Mouse (Mus musculus) liver, embryonic 12.5 days (tissue): Measurements from ENCODE around the gene Ttc16. TPM values are rescaled to one million over a fixed set of nuclear protein-coding genes. Genes with fewer than 3 reads are reported as not detected.
A peak's percentile ranks its signal among the peaks of the same experiment; 100 is the strongest.

ENCODE experiments used
- ATAC-seq: fragments of 200-750 bp; cut with Nextera tagmentation; 2 replicates; pipeline ENCODE4 v1.8.0; 2017; ENCODE audit warnings: moderate number of reproducible peaks, mild to moderate bottlenecking, moderate library complexity
- H3K27ac ChIP-seq: fragments of 300-500 bp; sonication (generic); 2 replicates; pipeline ENCODE4 v1.5.1; 2016; ENCODE audit warnings: mild to moderate bottlenecking
- H3K27me3 ChIP-seq: fragments of 300-500 bp; sonication (generic); replicated peaks from 2 replicates; pipeline ENCODE4 v1.6.1; 2016; ENCODE audit warnings: mild to moderate bottlenecking, moderate library complexity
- H3K36me3 ChIP-seq: fragments of 300-500 bp; sonication (generic); 2 replicates; pipeline ENCODE4 v1.6.1; 2016; ENCODE audit warnings: mild to moderate bottlenecking, moderate library complexity
- H3K4me1 ChIP-seq: fragments of 300-500 bp; sonication (generic); 2 replicates; pipeline ENCODE4 v1.6.1; 2016
- H3K4me2 ChIP-seq: fragments of 300-500 bp; sonication (generic); 2 replicates; pipeline ENCODE4 v1.6.1; 2016; ENCODE audit warnings: mild to moderate bottlenecking, moderate library complexity
- H3K4me3 ChIP-seq: fragments of 300-500 bp; sonication (generic); 2 replicates; pipeline ENCODE4 v1.5.1; 2016; ENCODE audit warnings: mild to moderate bottlenecking, moderate library complexity
- H3K9ac ChIP-seq: fragments of 300-500 bp; sonication (generic); 2 replicates; pipeline ENCODE4 v1.6.1; 2016; ENCODE audit warnings: mild to moderate bottlenecking, moderate library complexity
- H3K9me3 ChIP-seq: fragments of 300-500 bp; sonication (generic); replicated peaks from 2 replicates; pipeline ENCODE4 v1.6.1; 2016; ENCODE audit warnings: mild to moderate bottlenecking, moderate library complexity
- WGBS: fragments of 180-500 bp; shearing (Covaris S2); methylation state at CpG from one replicate; pipeline ENCODE4 v1.1.7; 2016; ENCODE audit not compliant: insufficient replicate concordance; 5-methylcytosine and 5-hydroxymethylcytosine counted together
- polyA plus RNA-seq: library from polyadenylated mRNA; unstranded; fragments of >200 nt; fragmentation: Nextera tagmentation; extraction: Ambion mirVana; gene quantifications from 2 replicates; pipeline ENCODE4 v1.2.1, GENCODE M21; 2016

Ttc16 gene
- polyA plus RNA-seq: 0.12 and 0.26 TPM in 2 replicates

DNA sequence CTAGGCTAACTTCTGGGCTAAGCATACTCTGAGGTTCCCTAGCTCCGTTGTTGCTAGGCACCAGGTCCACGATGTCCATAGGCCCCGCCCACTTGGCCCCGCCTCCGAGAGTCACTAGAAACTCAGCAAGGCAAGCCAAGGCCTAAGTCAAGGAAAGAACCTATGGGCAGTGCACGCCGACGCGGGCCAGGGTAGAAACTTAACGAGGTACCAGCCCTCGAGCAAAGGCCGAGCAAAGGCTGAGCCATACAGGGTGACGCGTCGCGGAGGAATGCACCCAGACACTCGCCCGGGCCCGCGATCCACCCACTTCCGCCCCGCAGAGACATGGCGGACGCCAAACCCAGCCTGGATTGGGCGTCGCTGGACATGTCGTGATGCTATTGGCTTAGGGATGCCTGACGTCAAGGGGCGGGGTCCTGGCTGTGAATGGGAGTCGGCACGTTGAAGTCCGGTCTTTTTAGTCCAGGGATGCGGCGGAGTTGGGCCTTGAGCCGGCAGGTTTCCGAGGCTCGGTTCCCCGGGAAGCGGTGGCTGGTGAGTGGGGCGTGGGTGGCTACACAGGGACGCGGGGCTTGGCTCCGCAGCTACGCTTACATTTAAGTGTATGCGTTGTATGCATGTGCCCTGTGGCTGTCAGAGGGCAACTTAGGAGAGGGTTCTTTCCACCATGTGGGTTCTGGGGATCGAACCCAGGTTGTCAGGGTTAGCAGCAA, at the start of gene Ttc16, which contains the start of gene Ptrh1:
Gene Ttc16 (minus strand): TSS at position 275 of the 716 bp plus-strand sequence.
Gene Ptrh1 (plus strand): TSS at position 428 of the 716 bp plus-strand sequence.
- peaks cover 38% of the 10 kb centered on the region for H3K4me1 ChIP-seq
- H3K27me3 ChIP-seq: no peaks in the 10 kb centered on the region; the same call in 1 of the 2 replicates
- H3K4me2 ChIP-seq: peak within 1 kb of the TSS; percentile 93
- under 1% methylated on average over 46 of the region's 46 CpGs for WGBS
- H3K36me3 ChIP-seq: no peaks in the 10 kb centered on the region; the same call in 1 of the 2 replicates
- peak within 1 kb of the TSS; percentile 71 for H3K4me3 ChIP-seq
- ATAC-seq: peak; percentile 95
- 0 out of 2 replicates have a peak within 1 kb of the TSS, but pooled peaks have one; percentile 45 for H3K27ac ChIP-seq
- peak within 1 kb of the TSS; percentile 67 for H3K9ac ChIP-seq
- no peaks in the 10 kb centered on the region for H3K9me3 ChIP-seq

DNA sequence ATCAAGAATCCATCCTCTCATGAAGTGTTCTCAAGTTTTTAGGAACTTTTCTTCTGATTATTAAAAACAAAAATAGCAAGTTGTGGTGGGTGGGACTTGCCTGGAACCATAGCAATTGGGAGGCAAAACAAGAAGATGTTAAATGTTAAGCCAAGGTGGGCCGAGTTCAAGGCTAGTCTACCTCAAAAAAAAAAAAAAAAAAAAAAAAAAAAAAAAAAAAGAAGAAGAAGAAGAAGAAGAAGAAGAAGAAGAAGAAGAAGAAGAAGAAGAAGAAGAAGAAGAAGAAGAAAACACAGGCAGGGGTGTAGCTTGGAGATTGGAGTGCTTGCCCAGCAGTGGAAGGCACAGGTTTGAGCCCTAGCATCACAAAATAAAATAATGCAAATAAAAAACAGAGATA, 49.3 kb upstream of the Ttc16 start:
- Histone ChIP-seq H3K27me3 (no peaks in the 10 kb centered on the region), H3K9ac (no peak overlapping the region), H3K4me3 (no peak overlapping the region), H3K9me3 (no peaks in the 10 kb centered on the region), H3K4me2 (no peak overlapping the region), H3K27ac (no peak overlapping the region), H3K36me3 (no peaks in the 10 kb centered on the region), H3K4me1 (peaks cover 4% of the 10 kb centered on the region; the same call in 1 of the 2 replicates)
- no peak for ATAC-seq
- 52% methylated on average over 1 of the region's 1 CpGs for WGBS

GRCm38 (mm10) chr2:32824181-32824580, 48.7 kb upstream of the Ttc16 start:
- Histone ChIP-seq H3K27me3 (no peaks in the 10 kb centered on the region), H3K4me1 (peaks cover 4% of the 10 kb centered on the region; the same call in 1 of the 2 replicates), H3K9ac (no peak overlapping the region), H3K4me3 (no peak overlapping the region), H3K4me2 (no peak overlapping the region), H3K36me3 (no peaks in the 10 kb centered on the region), H3K9me3 (no peaks in the 10 kb centered on the region), H3K27ac (no peak overlapping the region)
- ATAC-seq: no peak
- WGBS: 66% methylated on average over 8 of the region's 8 CpGs

DNA sequence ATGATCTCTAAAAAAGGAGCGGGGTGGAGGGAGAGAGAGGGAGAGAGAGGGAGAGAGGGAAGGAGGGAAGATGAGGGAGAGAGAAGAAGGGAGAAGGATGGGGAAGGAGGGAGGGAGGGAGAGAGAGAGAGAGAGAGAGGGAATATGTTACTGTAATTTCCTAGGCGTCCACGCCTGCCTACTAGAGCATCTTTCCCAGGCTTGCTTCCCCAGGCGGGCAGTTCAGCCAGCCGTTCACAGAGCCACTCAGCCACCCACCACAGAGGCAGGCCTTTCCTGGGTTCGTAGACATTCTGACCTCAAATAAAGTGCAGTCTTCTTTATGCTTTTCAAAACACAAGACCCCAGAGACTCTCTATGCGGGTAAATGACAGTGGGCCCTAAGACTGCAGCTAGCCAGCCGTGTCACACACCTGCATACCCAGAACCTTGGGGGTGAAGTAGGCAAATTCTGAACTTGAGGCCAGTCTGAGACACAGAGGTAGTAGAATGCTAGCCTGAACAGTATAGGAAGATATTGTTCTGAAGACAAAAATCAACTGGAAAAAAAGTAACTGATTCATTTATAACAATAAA, 48.2 kb upstream of the Ttc16 start:
- H3K4me1 ChIP-seq: peaks cover 1% of the 10 kb centered on the region; the same call in 1 of the 2 replicates
- no peak for ATAC-seq
- no peaks in the 10 kb centered on the region for H3K36me3 ChIP-seq
- no peak overlapping the region for H3K27ac ChIP-seq
- 76% methylated on average over 8 of the region's 8 CpGs for WGBS
- no peak overlapping the region for H3K4me3 ChIP-seq
- H3K9me3 ChIP-seq: no peaks in the 10 kb centered on the region
- no peak overlapping the region for H3K9ac ChIP-seq
- no peaks in the 10 kb centered on the region for H3K27me3 ChIP-seq
- no peak overlapping the region for H3K4me2 ChIP-seq

DNA sequence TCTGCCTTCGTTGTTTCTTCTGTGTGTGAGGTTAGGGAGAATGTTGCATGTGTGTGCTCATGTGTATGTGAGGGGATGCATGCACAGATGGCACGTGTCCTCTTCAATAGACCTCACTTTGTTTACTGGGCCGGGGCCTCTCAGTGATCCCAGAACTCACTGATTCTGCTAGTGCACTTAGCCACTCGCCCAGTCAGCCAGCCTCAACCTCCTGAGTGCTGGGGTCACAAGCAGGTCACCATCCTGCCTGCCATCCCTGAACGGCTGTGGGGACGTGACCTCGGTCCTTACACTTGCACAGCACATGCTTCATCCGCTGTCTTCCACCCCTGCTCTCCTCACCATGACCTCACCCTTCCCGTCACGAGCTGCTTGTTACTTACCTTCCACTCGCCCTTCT, 47.7 kb upstream of the Ttc16 start:
- ATAC-seq: no peak
- H3K4me2 ChIP-seq: no peak overlapping the region
- H3K4me1 ChIP-seq: no peaks in the 10 kb centered on the region
- H3K27ac ChIP-seq: no peak overlapping the region
- H3K9ac ChIP-seq: no peak overlapping the region
- WGBS: 60% methylated on average over 11 of the region's 11 CpGs
- H3K36me3 ChIP-seq: 0 out of 2 replicates have a peak, but pooled peaks cover 2% of the 10 kb centered on the region
- no peaks in the 10 kb centered on the region for H3K27me3 ChIP-seq
- H3K4me3 ChIP-seq: no peak overlapping the region
- H3K9me3 ChIP-seq: no peaks in the 10 kb centered on the region

DNA sequence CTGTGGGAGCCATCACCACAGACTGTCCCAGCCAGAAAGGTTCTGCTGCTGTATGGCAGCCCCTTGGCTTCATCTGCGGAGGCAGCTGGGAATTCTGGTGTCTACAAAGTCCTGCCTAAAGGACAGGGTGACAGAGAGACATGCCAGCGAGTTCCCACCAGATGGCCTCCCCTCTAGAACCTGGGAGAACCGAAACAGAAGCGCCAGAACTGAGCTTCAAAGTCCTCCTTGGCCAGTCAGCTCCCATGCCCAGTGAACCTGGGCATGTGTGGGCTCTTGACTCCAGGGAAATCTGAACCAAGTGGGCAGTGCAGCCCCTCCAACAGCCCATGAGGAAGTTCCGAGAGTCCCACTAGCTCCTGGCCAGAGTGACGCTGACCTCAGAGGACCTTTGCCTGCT, 47.2 kb upstream of the Ttc16 start:
- Histone ChIP-seq H3K27ac (no peak overlapping the region), H3K27me3 (no peaks in the 10 kb centered on the region), H3K36me3 (0 out of 2 replicates have a peak, but pooled peaks cover 3% of the 10 kb centered on the region), H3K4me3 (no peak overlapping the region), H3K4me2 (no peak overlapping the region), H3K9me3 (no peaks in the 10 kb centered on the region), H3K4me1 (no peaks in the 10 kb centered on the region), H3K9ac (no peak overlapping the region)
- 59% methylated on average over 6 of the region's 6 CpGs for WGBS
- no peak for ATAC-seq

- H3K36me3 ChIP-seq: 0 out of 2 replicates have a peak, but pooled peaks cover 3% of the 10 kb centered on the region
- H3K4me2 ChIP-seq: no peak overlapping the region
- no peak overlapping the region for H3K4me3 ChIP-seq
- peak; percentile 52 for ATAC-seq
- no peak overlapping the region for H3K27ac ChIP-seq
- no peak overlapping the region for H3K9ac ChIP-seq
- H3K27me3 ChIP-seq: no peaks in the 10 kb centered on the region
- no peaks in the 10 kb centered on the region for H3K4me1 ChIP-seq
- no peaks in the 10 kb centered on the region for H3K9me3 ChIP-seq
- WGBS: 51% methylated on average over 11 of the region's 11 CpGs
Measured at GRCm38 (mm10) chr2:32821041-32821802, 45.8 kb upstream of the Ttc16 start.

GRCm38 (mm10) chr2:32818208-32818607, 42.8 kb upstream of the Ttc16 start:
- Histone ChIP-seq H3K27me3 (no peaks in the 10 kb centered on the region), H3K4me2 (no peak overlapping the region), H3K9ac (no peak overlapping the region), H3K4me3 (no peak overlapping the region), H3K4me1 (no peaks in the 10 kb centered on the region), H3K9me3 (no peaks in the 10 kb centered on the region), H3K36me3 (0 out of 2 replicates have a peak, but pooled peaks cover 5% of the 10 kb centered on the region), H3K27ac (no peak overlapping the region)
- ATAC-seq: no peak
- WGBS: 83% methylated on average over 5 of the region's 5 CpGs

- Histone ChIP-seq H3K4me1 (no peaks in the 10 kb centered on the region), H3K9me3 (no peaks in the 10 kb centered on the region), H3K27ac (no peak overlapping the region), H3K4me3 (no peak overlapping the region), H3K4me2 (no peak overlapping the region), H3K27me3 (no peaks in the 10 kb centered on the region), H3K36me3 (0 out of 2 replicates have a peak, but pooled peaks cover 5% of the 10 kb centered on the region), H3K9ac (no peak overlapping the region)
- 69% methylated on average over 7 of the region's 7 CpGs for WGBS
- ATAC-seq: no peak
Measured at GRCm38 (mm10) chr2:32817589-32817988, 42.2 kb upstream of the Ttc16 start.

GRCm38 (mm10) chr2:32816946-32817581, 41.6 kb upstream of the Ttc16 start:
- Histone ChIP-seq H3K4me2 (no peak overlapping the region), H3K36me3 (0 out of 2 replicates have a peak, but pooled peaks cover 5% of the 10 kb centered on the region)
- ATAC-seq: no peak

DNA sequence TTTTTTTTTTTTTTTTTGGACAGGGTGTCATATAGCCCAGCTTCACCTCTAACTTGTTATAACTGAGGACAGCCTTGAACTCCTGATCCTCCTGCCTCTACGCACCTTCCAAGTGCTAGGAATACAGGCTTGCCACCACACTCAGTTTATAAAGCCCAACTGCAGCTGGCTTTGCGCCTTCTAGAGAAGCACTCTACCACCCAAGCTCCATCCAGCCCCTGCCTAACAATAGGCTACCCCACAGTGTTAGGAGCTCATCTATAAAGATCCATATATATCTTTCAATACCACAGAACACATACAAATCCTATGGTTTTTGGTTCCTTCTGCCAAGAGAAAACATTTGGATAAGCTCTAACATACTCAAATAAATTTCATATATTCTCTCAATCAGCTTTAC, 41.1 kb upstream of the Ttc16 start:
- H3K4me3 ChIP-seq: no peak overlapping the region
- no peak overlapping the region for H3K9ac ChIP-seq
- H3K4me2 ChIP-seq: no peak overlapping the region
- H3K27me3 ChIP-seq: no peaks in the 10 kb centered on the region
- H3K4me1 ChIP-seq: no peaks in the 10 kb centered on the region
- no peak for ATAC-seq
- no peak overlapping the region for H3K27ac ChIP-seq
- 0 out of 2 replicates have a peak, but pooled peaks cover 9% of the 10 kb centered on the region for H3K36me3 ChIP-seq
- 84% methylated on average over 2 of the region's 2 CpGs for WGBS
- H3K9me3 ChIP-seq: no peaks in the 10 kb centered on the region

More at GRCm38 (mm10) chr2:32816946-32817581, 41.6 kb upstream of the Ttc16 start:
- WGBS: 67% methylated on average over 17 of the region's 17 CpGs
- Histone ChIP-seq H3K27ac (no peak overlapping the region), H3K4me3 (no peak overlapping the region), H3K4me1 (no peaks in the 10 kb centered on the region), H3K27me3 (no peaks in the 10 kb centered on the region), H3K9me3 (no peaks in the 10 kb centered on the region), H3K9ac (no peak overlapping the region)
